In genomic region chr11:45875351-45875935, GRCm38 (mm10) we compare ENCODE assay signal across 18 mouse cellular contexts. TPM values are rescaled to one million over a fixed set of nuclear protein-coding genes. Genes with fewer than 3 reads are reported as not detected.
DNase-seq lines count a peak whose midpoint lies in the region; ATAC-seq lines count a peak whose summit lies in the region.
"Had no signal": no experiment of that assay in that cellular context is flagged by ENCODE, and none has a peak within 500 bp of the region (broad histone marks: within the 10 kb centered on the region; RNA-seq: fewer than 3 reads in every experiment).

No protein-coding gene starts in this region.

- no peaks in the 10 kb centered on the region for H3K9me3 ChIP-seq in midbrain, embryonic 15.5 days
- H3K9me3 ChIP-seq in intestine, embryonic 15.5 days, result no peaks in the 10 kb centered on the region
- H3K9me3 ChIP-seq: forebrain, embryonic 12.5 days; hindbrain, embryonic 15.5 days; midbrain, embryonic 12.5 days; stomach, embryonic 15.5 days had no signal

- intact Hi-C loops in heart, postnatal 10 days (cut with DNase I), result loop anchor here (5.0 kb wide), 1 partner anchor 188 kb away; no protein-coding TSS in a partner anchor

- WGBS in midbrain, embryonic 15.5 days, result 95% methylated on average over 7 of the region's 7 CpGs
- 92% methylated on average over 7 of the region's 7 CpGs for WGBS in intestine, embryonic 15.5 days

- no peak for ATAC-seq in midbrain, embryonic 15.5 days (replicated peaks)
- no peak for ATAC-seq in intestine, embryonic 15.5 days

- H3K27me3 ChIP-seq in midbrain, embryonic 15.5 days (replicated peaks), result no peaks in the 10 kb centered on the region
- H3K27me3 ChIP-seq in intestine, embryonic 15.5 days (replicated peaks), result no peaks in the 10 kb centered on the region
- H3K27me3 ChIP-seq: forebrain, embryonic 12.5 days; hindbrain, embryonic 15.5 days; midbrain, embryonic 12.5 days; stomach, embryonic 15.5 days had no signal

- H3K4me1 ChIP-seq in midbrain, embryonic 15.5 days, result peaks cover 3% of the 10 kb centered on the region
- 0 out of 2 replicates have a peak, but pooled peaks cover 1% of the 10 kb centered on the region for H3K4me1 ChIP-seq in intestine, embryonic 15.5 days (replicated peaks)
- H3K4me1 ChIP-seq: hindbrain, embryonic 15.5 days had no signal

- H3K4me2 ChIP-seq in midbrain, embryonic 15.5 days, result no peak overlapping the region
- no peak overlapping the region for H3K4me2 ChIP-seq in intestine, embryonic 15.5 days (replicated peaks)
- H3K4me2 ChIP-seq: forebrain, embryonic 12.5 days; hindbrain, embryonic 15.5 days; midbrain, embryonic 12.5 days; stomach, embryonic 15.5 days had no signal

- no peak overlapping the region for H3K9ac ChIP-seq in midbrain, embryonic 15.5 days
- no peak overlapping the region for H3K9ac ChIP-seq in intestine, embryonic 15.5 days
- H3K9ac ChIP-seq: forebrain, embryonic 12.5 days; hindbrain, embryonic 15.5 days; midbrain, embryonic 12.5 days; stomach, embryonic 15.5 days had no signal

- H3K36me3 ChIP-seq in midbrain, embryonic 15.5 days (replicated peaks), result no peaks in the 10 kb centered on the region
- 0 out of 2 replicates have a peak, but pooled peaks cover 3% of the 10 kb centered on the region for H3K36me3 ChIP-seq in intestine, embryonic 15.5 days
- H3K36me3 ChIP-seq: hindbrain, embryonic 15.5 days; stomach, embryonic 15.5 days had no signal

- no peak overlapping the region for H3K27ac ChIP-seq in midbrain, embryonic 15.5 days
- no peak overlapping the region for H3K27ac ChIP-seq in intestine, embryonic 15.5 days
- H3K27ac ChIP-seq: forebrain, embryonic 12.5 days; hindbrain, embryonic 15.5 days; midbrain, embryonic 12.5 days; stomach, embryonic 15.5 days had no signal

- H3K4me3 ChIP-seq in midbrain, embryonic 15.5 days, result no peak overlapping the region
- no peak overlapping the region for H3K4me3 ChIP-seq in intestine, embryonic 15.5 days (replicated peaks)
- H3K4me3 ChIP-seq: forebrain, embryonic 12.5 days; hindbrain, embryonic 15.5 days; midbrain, embryonic 12.5 days; myocyte; stomach, embryonic 15.5 days had no signal

- DNase-seq in thymus, postnatal 0 days (ENCODE audit: low spot score), result peak; percentile 61
- no peak for DNase-seq in thymus, postnatal 14 days
- DNase-seq in adipocyte (ENCODE audit: low spot score), result peak; percentile 43
- DNase-seq in heart, postnatal 10 days, result peak; percentile 27 to 57
- no peak for DNase-seq in adrenal gland, postnatal 4 days (ENCODE audit: low spot score in 2 of 2)
- DNase-seq: adrenal gland, adult 2 months; cerebellum, adult 9-10 months; kidney, adult 11 months; kidney, postnatal 10 days; liver; right cerebral cortex, postnatal 14 days had no signal

RNA-seq across cellular contexts. Expression of gene Clint1, which starts 23.6 kb away (rescaled TPM):
- polyA plus RNA-seq in thymus, postnatal 0 days (2015; fragmentation: Nextera tagmentation; extraction: Ambion mirVana), result 60.0 and 68.2 TPM in 2 replicates
- total RNA-seq in heart, postnatal 10 days (2021), result 10 to 100 TPM; 44.6 to 45.7 TPM
- total RNA-seq in adrenal gland, postnatal 4 days (2021), result 10 to 100 TPM; 87.3 to 98.2 TPM
- 42.8 TPM in 2 replicates for polyA plus RNA-seq in midbrain, embryonic 15.5 days (2015; fragmentation: Nextera tagmentation; extraction: Ambion mirVana)
- 102 and 106 TPM in 2 replicates for polyA plus RNA-seq in intestine, embryonic 15.5 days (2015; fragmentation: Nextera tagmentation; extraction: Ambion mirVana)

Comparison
In these comparisons a context has a peak if more than half of its experiments do, and no peak if none do; other contexts are left out.
1. DNase-seq: peak in thymus, postnatal 0 days (single experiment), adipocyte (single experiment) and heart, postnatal 10 days (2 of 2); none in thymus, postnatal 14 days (single experiment) and adrenal gland, postnatal 4 days (0 of 2).